Mouse (Mus musculus) heart, postnatal 0 days (tissue): ENCODE measurements around the gene Fads2. TPM values are rescaled to one million over a fixed set of nuclear protein-coding genes. Genes with fewer than 3 reads are reported as not detected.

Experiments
- ATAC-seq: fragments of 200-750 bp; cut with Nextera tagmentation; 2 replicates; pipeline ENCODE4 v1.8.0; 2017; ENCODE audit warnings: low read depth, moderate number of reproducible peaks, moderate library complexity; ENCODE audit not compliant: insufficient read depth
- DNase-seq: peaks from one replicate; pipeline ENCODE4 v3.0.0-alpha.2; 2016; ENCODE audit warnings: low spot score
- H3K27ac ChIP-seq: fragments of 300-500 bp; sonication (generic); 2 replicates; pipeline ENCODE4 v1.5.1; 2014; ENCODE audit warnings: low read depth, mild to moderate bottlenecking
- H3K27me3 ChIP-seq: fragments of 300-500 bp; sonication (generic); 2 replicates; pipeline ENCODE4 v1.6.1; 2014; ENCODE audit warnings: low read length, mixed read lengths; ENCODE audit not compliant: control insufficient read depth, insufficient read depth
- H3K36me3 ChIP-seq: fragments of 300-500 bp; sonication (generic); replicated peaks from 2 replicates; pipeline ENCODE4 v1.6.1; 2014; ENCODE audit warnings: low read length, mixed read lengths; ENCODE audit not compliant: control insufficient read depth, insufficient read depth
- H3K4me1 ChIP-seq: fragments of 300-500 bp; sonication (generic); 2 replicates; pipeline ENCODE4 v1.6.1; 2014; ENCODE audit warnings: antibody characterized with exemption; ENCODE audit not compliant: control insufficient read depth, insufficient read depth
- H3K4me2 ChIP-seq: fragments of 300-500 bp; sonication (generic); 2 replicates; pipeline ENCODE4 v1.6.1; 2014; ENCODE audit warnings: low read depth, mild to moderate bottlenecking, low read length, moderate library complexity
- H3K4me3 ChIP-seq: fragments of 300-500 bp; sonication (generic); 2 replicates; pipeline ENCODE4 v1.5.1; 2014; ENCODE audit warnings: low read depth, low read length
- H3K9ac ChIP-seq: fragments of 300-500 bp; sonication (generic); replicated peaks from 2 replicates; pipeline ENCODE4 v1.6.1; 2014; ENCODE audit warnings: low read depth, low read length, mixed read lengths
- H3K9me3 ChIP-seq: fragments of 300-500 bp; sonication (generic); replicated peaks from 2 replicates; pipeline ENCODE4 v1.6.1; 2016; ENCODE audit warnings: low read length; ENCODE audit not compliant: control insufficient read depth
- CTCF ChIP-seq: IDR thresholded peaks from 2 replicates; pipeline ENCODE4 v1.5.1; 2016; ENCODE audit warnings: antibody characterized with exemption, control low read depth, low read depth
- EP300 ChIP-seq: IDR thresholded peaks from 2 replicates; pipeline ENCODE4 v1.6.1; 2016; ENCODE audit warnings: antibody characterized with exemption, low read depth
- WGBS: fragments of 180-500 bp; shearing (Covaris S2); extraction: QIAGEN DNeasy Blood & Tissue Kit; methylation state at CpG from one replicate; pipeline ENCODE4 v1.1.7; 2014; 5-methylcytosine and 5-hydroxymethylcytosine counted together
- polyA plus RNA-seq: library from polyadenylated mRNA; unstranded; fragments of >200 nt; fragmentation: Nextera tagmentation; extraction: Ambion mirVana; gene quantifications from 2 replicates; pipeline ENCODE4 v1.2.1, GENCODE M21; 2015
- total RNA-seq: library from RNA; depleted of rRNA; stranded (reverse); fragments of >200 nt; gene quantifications from 2 replicates; pipeline ENCODE4 v1.2.3, GENCODE M21; 2014; ENCODE audit warnings: low replicate concordance

The Fads2 gene
- total and polyA plus RNA-seq, 2 experiments from 2014 or later = 11.4 to 15.9 TPM

DNA sequence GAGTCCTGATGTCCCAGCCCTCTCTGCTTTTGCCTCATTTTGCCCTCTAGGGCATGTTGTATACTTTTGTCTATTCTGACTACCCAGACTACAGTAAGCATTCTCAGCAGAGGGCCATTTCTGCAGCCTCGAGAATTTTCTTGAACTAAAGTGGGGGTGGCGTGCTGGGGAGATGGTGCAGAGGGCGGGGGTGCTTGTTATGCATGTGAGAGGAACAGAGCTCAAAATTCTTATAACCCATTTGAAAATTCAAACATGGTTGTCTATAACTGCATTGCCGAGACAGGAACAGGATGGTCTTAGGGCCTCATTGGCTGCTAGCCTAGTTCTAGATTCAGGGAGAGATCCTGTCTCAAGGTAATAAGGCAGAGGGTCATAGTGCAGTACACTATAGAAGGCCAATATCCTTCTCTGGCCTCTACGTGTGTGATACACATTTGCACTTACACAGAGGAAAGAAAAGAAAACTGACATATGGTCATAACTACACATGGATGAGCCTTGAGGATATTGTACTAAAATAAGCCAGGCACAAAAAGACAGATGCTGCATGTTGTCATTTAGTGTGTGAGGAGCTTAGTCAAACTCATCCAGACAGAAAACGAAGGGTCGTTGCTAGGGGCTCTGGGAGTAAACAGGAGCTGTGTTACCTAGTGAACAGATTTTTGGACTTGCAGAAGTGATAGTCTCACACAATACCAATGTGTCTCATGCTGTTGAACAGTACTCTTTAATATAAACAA lies 22.5 kb upstream of the Fads2 start:
- WGBS = 76% methylated on average over 7 of the region's 7 CpGs
- Histone ChIP-seq H3K4me2 (no peak overlapping the region), H3K4me1 (no peaks in the 10 kb centered on the region), H3K9ac (no peak overlapping the region), H3K27ac (no peak overlapping the region), H3K27me3 (no peaks in the 10 kb centered on the region), H3K4me3 (no peak overlapping the region), H3K36me3 (no peaks in the 10 kb centered on the region), H3K9me3 (no peaks in the 10 kb centered on the region)
- no peak for TF ChIP-seq EP300
- TF ChIP-seq CTCF = no peak
- DNase-seq (no peak), ATAC-seq (no peak)

DNA sequence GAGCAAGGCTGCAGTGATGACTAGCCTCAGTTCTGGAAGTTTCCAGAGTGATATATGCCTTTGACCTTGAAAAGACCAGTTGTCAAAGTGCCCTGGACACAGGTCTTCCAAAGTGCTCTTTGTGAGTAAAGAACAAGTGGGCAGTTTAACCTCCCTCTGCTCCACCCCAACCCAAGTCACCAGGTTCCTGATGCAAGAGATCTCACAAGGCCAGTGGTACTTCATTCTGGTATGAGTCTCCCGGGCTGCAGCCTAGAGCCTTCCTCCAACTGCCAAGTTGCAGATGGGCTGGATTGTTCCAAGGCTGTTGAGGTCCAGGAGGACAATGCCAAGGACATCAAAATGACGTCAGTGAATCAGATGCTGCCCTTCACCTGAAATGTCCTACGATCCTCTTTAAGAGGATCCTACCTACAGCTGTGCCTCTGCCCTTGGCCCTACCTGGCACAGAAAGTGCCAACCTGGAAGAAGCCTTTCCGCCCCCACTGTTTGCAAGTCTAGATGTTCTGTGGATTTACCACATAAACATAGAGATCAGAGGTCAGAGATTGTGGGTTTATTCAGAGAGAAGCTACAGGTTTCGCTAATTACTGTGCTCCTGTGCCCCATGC lies 20.6 kb upstream of the Fads2 start:
- DNase-seq = no peak
- H3K9me3 ChIP-seq = no peaks in the 10 kb centered on the region
- WGBS = 66% methylated on average over 5 of the region's 5 CpGs
- H3K4me3 ChIP-seq = no peak overlapping the region
- no peak for ATAC-seq
- H3K27ac ChIP-seq = no peak overlapping the region
- no peaks in the 10 kb centered on the region for H3K36me3 ChIP-seq
- H3K4me1 ChIP-seq = no peaks in the 10 kb centered on the region
- H3K27me3 ChIP-seq = no peaks in the 10 kb centered on the region
- no peak overlapping the region for H3K9ac ChIP-seq
- H3K4me2 ChIP-seq = no peak overlapping the region
- TF ChIP-seq EP300 = no peak
- TF ChIP-seq CTCF = no peak

DNA sequence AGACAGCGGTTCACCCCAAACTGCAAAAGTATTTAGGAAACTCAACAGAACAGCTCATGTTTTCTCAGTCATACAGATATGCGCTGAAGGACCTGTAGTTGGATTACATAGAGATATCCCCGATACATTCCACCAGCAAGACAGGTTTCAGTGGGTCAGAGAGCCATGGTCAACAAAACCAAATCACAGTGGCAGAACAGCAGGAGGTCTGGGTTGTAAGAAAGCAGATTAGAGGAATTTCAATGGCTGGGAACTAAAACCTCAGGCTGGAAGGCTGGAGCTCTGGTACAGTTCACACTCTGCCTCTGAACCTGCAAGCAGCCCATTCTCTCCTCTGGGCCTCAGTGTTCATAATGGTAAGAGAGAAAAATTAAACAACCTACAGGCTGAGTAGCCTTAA lies 15.1 kb upstream of the Fads2 start:
- no peaks in the 10 kb centered on the region for H3K27me3 ChIP-seq
- TF ChIP-seq CTCF = no peak

DNA sequence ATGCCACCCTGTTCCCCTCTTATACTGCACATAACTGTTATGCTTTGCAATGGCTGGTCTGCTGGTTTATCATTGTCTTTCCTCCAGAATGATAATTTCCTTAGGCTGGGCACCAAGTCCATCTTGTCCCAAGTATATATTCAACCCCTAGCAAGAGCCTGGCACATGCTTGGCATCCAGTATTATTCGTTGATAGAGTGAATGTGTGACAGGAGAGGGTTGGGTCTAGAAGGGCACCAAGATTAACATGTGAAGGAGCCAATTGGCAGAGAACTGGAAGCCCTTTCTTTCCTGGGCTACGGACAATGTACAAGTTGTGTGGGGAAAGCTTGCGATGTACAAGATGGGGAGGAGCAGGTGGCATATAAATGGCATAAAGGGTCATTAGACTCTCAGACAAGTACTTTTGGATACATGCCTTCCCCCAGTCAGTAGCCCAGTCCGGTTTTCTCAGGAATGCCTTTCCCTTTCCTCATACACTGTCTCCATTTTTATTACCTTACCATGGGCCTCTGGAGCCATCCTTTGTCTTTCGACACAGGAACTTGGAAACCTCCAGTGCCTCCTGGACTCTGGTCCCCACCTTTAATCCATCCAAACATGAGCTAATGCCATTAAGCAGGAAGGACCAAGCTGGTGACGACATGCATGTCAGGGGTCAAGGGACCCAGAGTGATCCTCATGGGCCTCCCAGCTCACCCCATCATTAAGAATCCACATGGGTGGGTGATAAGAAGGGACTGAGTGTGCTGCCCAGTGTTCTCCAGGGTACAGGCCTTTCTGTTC lies 14.0 kb upstream of the Fads2 start:
- Histone ChIP-seq H3K36me3 (no peaks in the 10 kb centered on the region), H3K4me3 (no peak overlapping the region), H3K27me3 (no peaks in the 10 kb centered on the region), H3K9ac (no peak overlapping the region), H3K9me3 (no peaks in the 10 kb centered on the region), H3K27ac (no peak overlapping the region), H3K4me1 (no peaks in the 10 kb centered on the region), H3K4me2 (no peak overlapping the region)
- no peak for TF ChIP-seq CTCF
- TF ChIP-seq EP300 = no peak
- WGBS = 65% methylated on average over 6 of the region's 6 CpGs
- DNase-seq (no peak), ATAC-seq (no peak)

More for the DNA sequence above, 15.1 kb upstream of the Fads2 start:
- 67% methylated on average over 3 of the region's 3 CpGs for WGBS
- no peak overlapping the region for H3K9ac ChIP-seq
- H3K4me1 ChIP-seq = no peaks in the 10 kb centered on the region
- no peaks in the 10 kb centered on the region for H3K36me3 ChIP-seq
- H3K9me3 ChIP-seq = no peaks in the 10 kb centered on the region
- no peak overlapping the region for H3K27ac ChIP-seq
- DNase-seq = no peak
- H3K4me2 ChIP-seq = no peak overlapping the region
- no peak overlapping the region for H3K4me3 ChIP-seq
- ATAC-seq = no peak

DNA sequence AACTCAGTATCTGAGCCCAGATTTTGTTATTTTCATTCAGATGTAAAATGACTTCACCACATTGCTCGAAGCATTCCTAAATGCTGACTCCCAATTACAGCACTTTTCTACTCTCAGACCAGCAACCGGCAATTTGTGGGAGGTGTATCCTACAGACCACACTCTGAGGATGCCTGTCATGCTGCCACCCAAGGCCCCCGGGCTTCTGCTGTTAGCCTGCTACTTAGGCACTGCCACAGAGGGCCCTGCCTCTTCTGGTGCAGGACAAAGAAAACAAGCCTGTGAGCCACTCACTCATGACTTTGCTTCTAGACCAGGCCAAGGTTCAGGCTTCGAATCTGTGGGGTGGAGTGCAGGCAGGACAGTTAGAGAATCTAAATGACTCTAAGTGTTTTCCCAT lies 11.4 kb upstream of the Fads2 start:
- no peak for ATAC-seq
- Histone ChIP-seq H3K4me3 (no peak overlapping the region), H3K36me3 (no peaks in the 10 kb centered on the region), H3K27me3 (no peaks in the 10 kb centered on the region), H3K4me2 (no peak overlapping the region), H3K27ac (no peak overlapping the region), H3K9me3 (no peaks in the 10 kb centered on the region), H3K9ac (no peak overlapping the region), H3K4me1 (no peaks in the 10 kb centered on the region)
- no peak for DNase-seq
- no peak for TF ChIP-seq EP300
- TF ChIP-seq CTCF = no peak
- 64% methylated on average over 4 of the region's 4 CpGs for WGBS
